Mouse (Mus musculus) neural tube, embryonic 11.5 days (tissue): ENCODE data around the gene Macrod2. TPM values are rescaled to one million over a fixed set of nuclear protein-coding genes. Genes with fewer than 3 reads are reported as not detected.

ENCODE experiments used
- ATAC-seq: fragments of 200-750 bp; cut with Nextera tagmentation; 2 replicates; pipeline ENCODE4 v1.8.0; 2017; ENCODE audit warnings: moderate number of reproducible peaks, mild to moderate bottlenecking, moderate TSS enrichment, moderate library complexity; ENCODE audit not compliant: insufficient read depth, low FRiP score, low TSS enrichment
- DNase-seq: peaks from one replicate; pipeline ENCODE4 v3.0.0-alpha.2; 2015; ENCODE audit warnings: low spot score
- H3K27ac ChIP-seq: fragments of 300-500 bp; sonication (generic); 2 replicates; pipeline ENCODE4 v1.5.1; 2014; ENCODE audit warnings: low read depth, mild to moderate bottlenecking, low read length
- H3K27me3 ChIP-seq: fragments of 300-500 bp; sonication (generic); 2 replicates; pipeline ENCODE4 v1.6.1; 2014; ENCODE audit warnings: mild to moderate bottlenecking, low read length, mixed read lengths; ENCODE audit not compliant: control insufficient read depth, insufficient read depth
- H3K36me3 ChIP-seq: fragments of 300-500 bp; sonication (generic); 2 replicates; pipeline ENCODE4 v1.6.1; 2014; ENCODE audit warnings: mild to moderate bottlenecking, low read length, moderate library complexity, mixed read lengths; ENCODE audit not compliant: control insufficient read depth, insufficient read depth
- H3K4me1 ChIP-seq: fragments of 300-500 bp; sonication (generic); 2 replicates; pipeline ENCODE4 v1.6.1; 2014; ENCODE audit warnings: low read length, mixed read lengths; ENCODE audit not compliant: control insufficient read depth, insufficient read depth
- H3K4me2 ChIP-seq: fragments of 300-500 bp; sonication (generic); 2 replicates; pipeline ENCODE4 v1.6.1; 2014; ENCODE audit warnings: low read depth, mild to moderate bottlenecking, moderate library complexity
- H3K4me3 ChIP-seq: fragments of 300-500 bp; sonication (generic); 2 replicates; pipeline ENCODE4 v1.5.1; 2014; ENCODE audit warnings: low read depth, low read length
- H3K9ac ChIP-seq: fragments of 300-500 bp; sonication (generic); 2 replicates; pipeline ENCODE4 v1.6.1; 2014; ENCODE audit warnings: mild to moderate bottlenecking, low read length
- H3K9me3 ChIP-seq: fragments of 300-500 bp; sonication (generic); 2 replicates; pipeline ENCODE4 v1.6.1; 2016; ENCODE audit warnings: low read length; ENCODE audit not compliant: control insufficient read depth
- WGBS: fragments of 180-500 bp; shearing (Covaris S2); extraction: QIAGEN DNeasy Blood & Tissue Kit; methylation state at CpG from one replicate; pipeline ENCODE4 v1.1.7; 2014; 5-methylcytosine and 5-hydroxymethylcytosine counted together
- polyA plus RNA-seq: library from polyadenylated mRNA; unstranded; fragments of >200 nt; fragmentation: Nextera tagmentation; extraction: Ambion mirVana; gene quantifications from 2 replicates; pipeline ENCODE4 v1.2.1, GENCODE M21; 2014

Gene Macrod2
- polyA plus RNA-seq, 1 experiment from 2014 or later, result 46.0 TPM

DNA sequence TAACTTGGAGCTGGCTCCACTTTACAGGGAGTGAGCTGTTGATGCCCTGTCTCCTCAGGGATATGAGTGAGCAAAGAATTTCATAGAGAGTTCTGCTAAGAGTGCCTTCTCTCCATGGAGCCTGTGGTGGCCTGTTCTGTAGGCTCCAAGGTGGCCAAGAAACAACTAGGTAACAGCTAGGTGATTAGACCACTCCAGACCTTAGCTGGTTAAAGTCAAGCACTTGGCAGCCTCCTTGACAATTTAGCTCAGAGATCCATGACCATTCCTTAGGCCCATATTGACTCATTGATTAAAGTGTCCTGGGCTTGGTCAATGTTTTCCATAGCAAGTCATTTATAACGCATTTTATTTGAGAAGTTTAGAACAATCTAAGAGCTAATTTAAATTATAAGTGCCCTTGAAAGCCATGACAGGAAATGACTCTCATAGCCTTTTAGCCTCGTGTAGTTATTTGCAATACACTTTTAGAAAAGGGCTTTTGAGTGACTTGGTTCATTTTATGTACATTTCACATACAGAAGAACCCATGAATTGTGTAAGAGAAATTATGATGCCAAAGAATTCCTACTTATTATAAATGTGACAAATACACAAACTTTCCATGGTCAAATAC lies 1525.4 kb downstream of the Macrod2 start:
- H3K4me2 ChIP-seq, result no peak overlapping the region
- ATAC-seq, result no peak
- 87% methylated on average over 2 of the region's 2 CpGs for whole genome bisulfite sequencing
- no peak overlapping the region for H3K4me3 ChIP-seq
- H3K36me3 ChIP-seq, result no peaks in the 10 kb centered on the region
- DNase-seq, result no peak
- no peaks in the 10 kb centered on the region for H3K4me1 ChIP-seq
- H3K27ac ChIP-seq, result no peak overlapping the region
- H3K9ac ChIP-seq, result no peak overlapping the region
- H3K9me3 ChIP-seq, result no peaks in the 10 kb centered on the region
- no peaks in the 10 kb centered on the region for H3K27me3 ChIP-seq

- no peaks in the 10 kb centered on the region for H3K27me3 ChIP-seq
- no peaks in the 10 kb centered on the region for H3K36me3 ChIP-seq
- no peak overlapping the region for H3K9ac ChIP-seq
These were observed 1540.0 kb downstream of the Macrod2 start for GRCm38 (mm10) chr2:141935130-141935529.

GRCm38 (mm10) chr2:141954795-141955194 lies 1559.7 kb downstream of the Macrod2 start:
- Histone ChIP-seq H3K27me3 (no peaks in the 10 kb centered on the region), H3K9ac (no peak overlapping the region), H3K4me3 (no peak overlapping the region), H3K27ac (no peak overlapping the region), H3K36me3 (no peaks in the 10 kb centered on the region), H3K9me3 (no peaks in the 10 kb centered on the region), H3K4me1 (no peaks in the 10 kb centered on the region), H3K4me2 (no peak overlapping the region)
- ATAC-seq (no peak), DNase-seq (no peak)
- WGBS, result 48% methylated on average over 1 of the region's 1 CpGs

More at GRCm38 (mm10) chr2:141935130-141935529, 1540.0 kb downstream of the Macrod2 start:
- ATAC-seq, result no peak
- Histone ChIP-seq H3K4me3 (no peak overlapping the region), H3K4me1 (no peaks in the 10 kb centered on the region), H3K4me2 (no peak overlapping the region), H3K9me3 (no peaks in the 10 kb centered on the region), H3K27ac (no peak overlapping the region)
- no peak for DNase-seq
- WGBS, result 89% methylated on average over 2 of the region's 2 CpGs

DNA sequence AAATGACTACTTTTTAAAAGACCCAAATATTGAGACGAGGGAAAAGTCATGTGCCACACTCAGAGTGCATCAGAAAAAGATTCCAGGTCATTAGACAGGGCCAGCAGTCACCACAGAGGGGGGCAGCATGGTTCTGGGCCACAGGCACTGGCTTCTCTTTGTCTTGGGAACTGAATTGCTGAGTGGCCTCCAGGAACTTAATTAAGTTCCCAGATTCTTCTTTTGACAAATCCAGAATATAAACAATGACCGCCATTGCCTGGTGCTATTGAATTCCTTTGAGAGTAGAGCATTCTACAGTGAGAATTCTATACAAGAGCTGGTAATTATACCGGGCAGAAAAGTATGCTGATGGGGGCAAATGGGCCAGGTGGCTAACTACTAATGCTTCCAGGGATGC lies 1560.1 kb downstream of the Macrod2 start:
- DNase-seq (peak; percentile 24), ATAC-seq (peak; percentile 73)
- Histone ChIP-seq H3K9ac (no peak overlapping the region), H3K9me3 (no peaks in the 10 kb centered on the region), H3K27ac (no peak overlapping the region), H3K4me2 (no peak overlapping the region), H3K4me1 (no peaks in the 10 kb centered on the region), H3K36me3 (no peaks in the 10 kb centered on the region), H3K27me3 (no peaks in the 10 kb centered on the region), H3K4me3 (no peak overlapping the region)
- WGBS, result 11% methylated on average over 3 of the region's 3 CpGs

DNA sequence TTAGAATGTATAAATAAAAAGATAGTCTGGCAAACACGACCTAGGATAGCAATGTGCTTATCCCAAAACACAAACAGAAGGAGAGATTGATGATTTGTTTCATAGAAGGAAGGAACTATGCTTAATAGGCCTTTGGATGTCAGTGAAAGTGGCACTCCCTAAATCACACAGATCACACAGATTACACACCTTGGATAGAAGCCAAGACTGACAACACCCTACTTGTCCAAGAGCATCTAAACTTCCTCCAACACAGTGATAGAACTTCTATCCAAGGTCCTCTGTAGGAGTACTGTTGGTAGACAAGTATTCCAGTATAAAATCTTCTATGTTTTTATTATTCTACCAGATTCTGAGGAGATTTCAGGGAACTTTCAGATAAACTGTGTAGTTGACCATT lies 1567.8 kb downstream of the Macrod2 start:
- ATAC-seq, result no peak
- 97% methylated on average over 1 of the region's 1 CpGs for WGBS
- Histone ChIP-seq H3K27ac (no peak overlapping the region), H3K36me3 (no peaks in the 10 kb centered on the region), H3K9me3 (no peaks in the 10 kb centered on the region), H3K27me3 (no peaks in the 10 kb centered on the region), H3K4me2 (no peak overlapping the region), H3K9ac (no peak overlapping the region), H3K4me3 (no peak overlapping the region), H3K4me1 (no peaks in the 10 kb centered on the region)
- no peak for DNase-seq

DNA sequence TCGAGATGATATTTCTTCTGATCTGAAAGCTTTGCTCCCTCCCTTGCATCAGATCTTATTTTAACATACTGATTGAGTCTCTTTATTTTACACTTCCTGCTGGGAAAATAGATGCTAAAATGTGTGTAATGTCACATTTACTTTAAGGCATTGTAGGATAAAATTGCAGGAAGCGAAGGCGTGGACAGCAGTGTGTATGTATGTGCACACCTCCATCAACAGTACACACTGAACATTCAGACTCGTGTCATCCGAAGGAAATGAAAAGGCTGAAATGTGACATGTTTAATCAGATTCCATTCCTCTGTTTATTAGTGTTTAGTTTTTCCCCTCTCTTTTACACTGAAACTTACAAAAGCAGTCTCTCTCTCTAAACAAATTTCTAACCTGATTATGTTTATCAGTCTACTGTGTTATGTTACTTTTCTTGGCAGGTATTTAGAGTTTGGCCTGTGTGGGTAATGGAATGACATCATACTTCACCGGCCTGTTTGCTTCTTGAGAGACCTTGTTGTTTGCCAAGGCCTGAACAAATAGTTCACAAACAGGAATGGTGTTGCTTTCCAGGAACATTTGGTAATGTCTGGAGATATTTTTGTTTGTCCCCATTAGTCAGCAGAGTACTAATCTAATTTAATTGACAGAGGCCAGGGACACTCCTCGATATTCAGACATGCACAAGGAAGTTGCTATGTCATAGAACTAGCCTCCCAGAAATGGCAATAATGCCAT lies 1588.7 kb downstream of the Macrod2 start:
- no peak overlapping the region for H3K27ac ChIP-seq
- no peaks in the 10 kb centered on the region for H3K9me3 ChIP-seq
- ATAC-seq (no peak), DNase-seq (no peak)
- WGBS, result 91% methylated on average over 7 of the region's 7 CpGs
- no peak overlapping the region for H3K4me2 ChIP-seq
- no peak overlapping the region for H3K9ac ChIP-seq
- no peaks in the 10 kb centered on the region for H3K4me1 ChIP-seq
- no peaks in the 10 kb centered on the region for H3K36me3 ChIP-seq
- no peak overlapping the region for H3K4me3 ChIP-seq
- no peaks in the 10 kb centered on the region for H3K27me3 ChIP-seq

GRCm38 (mm10) chr2:141998901-141999300 lies 1603.8 kb downstream of the Macrod2 start:
- Histone ChIP-seq H3K4me3 (no peak overlapping the region), H3K9ac (no peak overlapping the region), H3K36me3 (no peaks in the 10 kb centered on the region), H3K4me2 (no peak overlapping the region), H3K4me1 (no peaks in the 10 kb centered on the region), H3K9me3 (no peaks in the 10 kb centered on the region), H3K27me3 (no peaks in the 10 kb centered on the region), H3K27ac (no peak overlapping the region)
- WGBS, result 87% methylated on average over 6 of the region's 6 CpGs
- DNase-seq (no peak), ATAC-seq (no peak)

GRCm38 (mm10) chr2:142024534-142025155 lies 1629.5 kb downstream of the Macrod2 start:
- no peak overlapping the region for H3K4me2 ChIP-seq
- H3K9ac ChIP-seq, result no peak overlapping the region
- H3K9me3 ChIP-seq, result no peaks in the 10 kb centered on the region
- H3K36me3 ChIP-seq, result no peaks in the 10 kb centered on the region
- DNase-seq, result no peak
- no peaks in the 10 kb centered on the region for H3K4me1 ChIP-seq
- 74% methylated on average over 4 of the region's 4 CpGs for WGBS
- H3K27ac ChIP-seq, result no peak overlapping the region
- H3K27me3 ChIP-seq, result no peaks in the 10 kb centered on the region
- ATAC-seq, result no peak
- no peak overlapping the region for H3K4me3 ChIP-seq

GRCm38 (mm10) chr2:142026721-142027120 lies 1631.6 kb downstream of the Macrod2 start:
- H3K27ac ChIP-seq, result no peak overlapping the region
- H3K9me3 ChIP-seq, result no peaks in the 10 kb centered on the region
- no peaks in the 10 kb centered on the region for H3K27me3 ChIP-seq
- H3K4me3 ChIP-seq, result no peak overlapping the region
- no peak overlapping the region for H3K4me2 ChIP-seq
- no peak overlapping the region for H3K9ac ChIP-seq
- no peaks in the 10 kb centered on the region for H3K4me1 ChIP-seq
- ATAC-seq, result no peak
- DNase-seq, result no peak
- H3K36me3 ChIP-seq, result no peaks in the 10 kb centered on the region
